Mouse (Mus musculus) stomach, postnatal 0 days (tissue): Measurements from ENCODE around the gene Tenm4. TPM values are rescaled to one million over a fixed set of nuclear protein-coding genes. Genes with fewer than 3 reads are reported as not detected.

Experiments
- ATAC-seq: fragments of 200-750 bp; cut with Nextera tagmentation; 2 replicates; pipeline ENCODE4 v1.8.0; 2017; ENCODE audit not compliant: low FRiP score, low TSS enrichment
- DNase-seq: peaks from one replicate; pipeline ENCODE4 v3.0.0-alpha.2; 2016; ENCODE audit warnings: low spot score
- H3K27ac ChIP-seq: fragments of 300-500 bp; sonication (generic); replicated peaks from 2 replicates; pipeline ENCODE4 v1.5.1; 2014; ENCODE audit warnings: mild to moderate bottlenecking, control low read depth
- H3K27me3 ChIP-seq: fragments of 300-500 bp; sonication (generic); 2 replicates; pipeline ENCODE4 v1.6.1; 2014; ENCODE audit warnings: low read length; ENCODE audit not compliant: control insufficient read depth, insufficient read depth
- H3K36me3 ChIP-seq: fragments of 300-500 bp; sonication (generic); 2 replicates; pipeline ENCODE4 v1.6.1; 2014; ENCODE audit warnings: low read length, mixed read lengths; ENCODE audit not compliant: control insufficient read depth, insufficient read depth
- H3K4me1 ChIP-seq: fragments of 300-500 bp; sonication (generic); replicated peaks from 2 replicates; pipeline ENCODE4 v1.6.1; 2014; ENCODE audit warnings: antibody characterized with exemption; ENCODE audit not compliant: control insufficient read depth, insufficient read depth
- H3K4me2 ChIP-seq: fragments of 300-500 bp; sonication (generic); replicated peaks from 2 replicates; pipeline ENCODE4 v1.6.1; 2014; ENCODE audit warnings: low read depth, mild to moderate bottlenecking, control low read depth, moderate library complexity
- H3K4me3 ChIP-seq: fragments of 300-500 bp; sonication (generic); 2 replicates; pipeline ENCODE4 v1.5.1; 2014; ENCODE audit warnings: low read depth, low read length, control low read depth
- H3K9ac ChIP-seq: fragments of 300-500 bp; sonication (generic); 2 replicates; pipeline ENCODE4 v1.6.1; 2014; ENCODE audit warnings: mild to moderate bottlenecking, low read length, control low read depth, mixed read lengths
- H3K9me3 ChIP-seq: fragments of 300-500 bp; sonication (generic); 2 replicates; pipeline ENCODE4 v1.6.1; 2016; ENCODE audit warnings: low read length; ENCODE audit not compliant: control insufficient read depth
- CTCF ChIP-seq: IDR thresholded peaks from 2 replicates; pipeline ENCODE4 v1.5.1; 2016; ENCODE audit warnings: antibody characterized with exemption, low read depth, mild to moderate bottlenecking, moderate library complexity
- EP300 ChIP-seq: optimal IDR thresholded peaks from 2 replicates; pipeline ENCODE3; 2016; ENCODE audit warnings: antibody characterized with exemption
- WGBS: fragments of 180-500 bp; shearing (Covaris S2); extraction: QIAGEN DNeasy Blood & Tissue Kit; methylation state at CpG from one replicate; pipeline ENCODE4 v1.1.7; 2014; 5-methylcytosine and 5-hydroxymethylcytosine counted together
- polyA plus RNA-seq: library from polyadenylated mRNA; unstranded; fragments of >200 nt; fragmentation: Nextera tagmentation; extraction: Ambion mirVana; gene quantifications from 2 replicates; pipeline ENCODE4 v1.2.1, GENCODE M21; 2015

The Tenm4 gene
- polyA plus RNA-seq, 1 experiment from 2014 or later = 7.2 TPM

DNA sequence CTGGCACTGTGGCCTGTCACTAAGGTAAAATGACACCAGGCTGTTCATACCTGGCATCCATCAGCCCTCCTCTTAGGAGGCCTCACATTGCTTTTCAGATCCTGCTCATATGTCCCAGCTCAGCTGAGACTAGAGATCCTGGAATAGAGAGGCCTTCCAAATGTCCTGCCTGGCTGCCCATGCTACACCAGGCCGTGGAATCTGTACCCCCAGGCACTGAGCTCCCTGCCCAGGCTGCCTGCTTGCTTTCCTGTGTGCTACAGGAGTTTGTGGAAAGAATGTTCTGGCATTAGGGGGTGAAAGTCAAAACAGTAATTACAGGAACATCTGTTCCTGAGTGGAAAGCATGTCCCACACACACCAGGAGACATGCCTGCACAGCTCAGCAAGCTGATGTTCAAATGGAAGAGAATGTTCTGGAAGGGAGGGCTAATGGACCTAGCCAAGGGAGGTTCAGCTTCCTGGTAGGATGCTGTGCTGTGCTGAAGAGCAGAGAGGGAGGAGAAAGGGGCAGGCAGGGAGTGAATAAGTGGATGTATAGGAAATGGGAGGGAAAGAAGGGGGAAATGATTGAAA lies 313.0 kb downstream of the Tenm4 start:
- Histone ChIP-seq H3K9ac (no peak overlapping the region), H3K27ac (no peak overlapping the region), H3K4me1 (no peaks in the 10 kb centered on the region), H3K4me2 (no peak overlapping the region), H3K36me3 (no peaks in the 10 kb centered on the region), H3K4me3 (no peak overlapping the region), H3K9me3 (no peaks in the 10 kb centered on the region), H3K27me3 (no peaks in the 10 kb centered on the region)
- TF ChIP-seq CTCF (no peak), EP300 (no peak)
- no peak for ATAC-seq
- WGBS = 91% methylated on average over 1 of the region's 1 CpGs
- DNase-seq = no peak

GRCm38 (mm10) chr7:96489348-96490076 lies 318.5 kb downstream of the Tenm4 start:
- H3K4me2 ChIP-seq = no peak overlapping the region
- H3K4me3 ChIP-seq = no peak overlapping the region
- H3K9me3 ChIP-seq = no peaks in the 10 kb centered on the region
- DNase-seq (no peak), ATAC-seq (no peak)
- H3K27me3 ChIP-seq = no peaks in the 10 kb centered on the region
- H3K9ac ChIP-seq = no peak overlapping the region
- no peaks in the 10 kb centered on the region for H3K4me1 ChIP-seq
- WGBS = 84% methylated on average over 6 of the region's 6 CpGs
- H3K27ac ChIP-seq = no peak overlapping the region
- no peak for TF ChIP-seq EP300
- no peak for TF ChIP-seq CTCF
- no peaks in the 10 kb centered on the region for H3K36me3 ChIP-seq

DNA sequence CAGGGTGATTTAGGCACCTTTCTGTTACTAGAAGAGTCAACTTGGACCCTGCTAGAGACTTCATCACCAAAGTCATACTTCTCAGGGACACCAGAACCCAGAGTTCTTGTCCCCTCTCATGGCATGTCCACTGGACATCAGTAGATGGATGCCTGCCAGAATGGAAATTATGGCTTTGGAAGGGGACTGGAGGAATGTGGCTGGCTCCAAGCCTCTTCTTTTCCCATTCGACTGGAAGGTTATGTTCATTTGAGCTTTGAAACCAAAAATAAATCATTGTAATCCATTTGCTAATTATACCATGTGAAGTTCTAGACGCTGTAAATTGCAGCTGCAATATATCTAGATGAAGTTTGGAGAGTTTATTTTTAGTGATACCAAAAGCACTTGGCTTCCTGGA lies 320.9 kb downstream of the Tenm4 start:
- Histone ChIP-seq H3K9me3 (no peaks in the 10 kb centered on the region), H3K4me2 (no peak overlapping the region), H3K27ac (no peak overlapping the region), H3K4me1 (no peaks in the 10 kb centered on the region), H3K27me3 (no peaks in the 10 kb centered on the region), H3K4me3 (no peak overlapping the region), H3K9ac (no peak overlapping the region), H3K36me3 (no peaks in the 10 kb centered on the region)
- ATAC-seq = no peak
- WGBS = 36% methylated on average over 2 of the region's 2 CpGs
- DNase-seq = no peak
- no peak for TF ChIP-seq CTCF
- TF ChIP-seq EP300 = no peak

- no peak for TF ChIP-seq CTCF
- TF ChIP-seq EP300 = no peak
- H3K36me3 ChIP-seq = no peaks in the 10 kb centered on the region
- 92% methylated on average over 7 of the region's 7 CpGs for WGBS
- H3K4me2 ChIP-seq = no peak overlapping the region
- no peak overlapping the region for H3K4me3 ChIP-seq
- no peaks in the 10 kb centered on the region for H3K4me1 ChIP-seq
- H3K27me3 ChIP-seq = no peaks in the 10 kb centered on the region
- H3K9me3 ChIP-seq = no peaks in the 10 kb centered on the region
- no peak overlapping the region for H3K9ac ChIP-seq
- no peak overlapping the region for H3K27ac ChIP-seq
- no peak for ATAC-seq
- no peak for DNase-seq
These were observed 321.6 kb downstream of the Tenm4 start for GRCm38 (mm10) chr7:96492696-96493095.

GRCm38 (mm10) chr7:96494057-96494456 lies 323.0 kb downstream of the Tenm4 start:
- Histone ChIP-seq H3K36me3 (no peaks in the 10 kb centered on the region), H3K9ac (no peak overlapping the region), H3K9me3 (no peaks in the 10 kb centered on the region), H3K27me3 (no peaks in the 10 kb centered on the region), H3K4me3 (no peak overlapping the region), H3K27ac (no peak overlapping the region), H3K4me1 (no peaks in the 10 kb centered on the region), H3K4me2 (no peak overlapping the region)
- ATAC-seq (no peak), DNase-seq (no peak)
- 61% methylated on average over 16 of the region's 16 CpGs for WGBS
- TF ChIP-seq EP300 (no peak), CTCF (no peak)

DNA sequence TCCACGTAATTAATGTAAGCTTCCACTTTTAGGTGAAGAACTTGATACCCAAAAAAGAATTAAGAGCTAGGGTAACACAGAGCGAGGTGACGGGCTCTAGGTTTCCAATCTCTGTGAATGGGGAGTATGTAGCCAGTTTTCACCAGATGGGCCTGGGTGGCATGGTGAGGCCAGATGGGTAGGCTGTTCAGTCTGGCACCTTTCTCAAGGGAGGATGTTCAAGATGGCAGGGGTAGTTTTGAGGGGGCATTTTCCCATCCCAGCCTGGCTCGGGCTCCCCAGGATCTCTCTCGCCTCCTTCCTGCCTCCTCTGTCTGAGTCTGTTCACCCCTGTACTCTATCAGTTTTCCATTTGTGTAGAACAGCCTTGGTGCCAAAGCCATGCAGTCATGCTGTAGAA lies 329.1 kb downstream of the Tenm4 start:
- H3K4me2 ChIP-seq = no peak overlapping the region
- H3K4me3 ChIP-seq = no peak overlapping the region
- no peak for TF ChIP-seq CTCF
- no peak for TF ChIP-seq EP300
- no peaks in the 10 kb centered on the region for H3K9me3 ChIP-seq
- no peaks in the 10 kb centered on the region for H3K4me1 ChIP-seq
- H3K9ac ChIP-seq = no peak overlapping the region
- 94% methylated on average over 5 of the region's 5 CpGs for WGBS
- ATAC-seq = no peak
- no peak overlapping the region for H3K27ac ChIP-seq
- no peak for DNase-seq
- no peaks in the 10 kb centered on the region for H3K27me3 ChIP-seq
- H3K36me3 ChIP-seq = no peaks in the 10 kb centered on the region
